Mouse (Mus musculus): Measurements from ENCODE around the gene Gm11549.

DNA sequence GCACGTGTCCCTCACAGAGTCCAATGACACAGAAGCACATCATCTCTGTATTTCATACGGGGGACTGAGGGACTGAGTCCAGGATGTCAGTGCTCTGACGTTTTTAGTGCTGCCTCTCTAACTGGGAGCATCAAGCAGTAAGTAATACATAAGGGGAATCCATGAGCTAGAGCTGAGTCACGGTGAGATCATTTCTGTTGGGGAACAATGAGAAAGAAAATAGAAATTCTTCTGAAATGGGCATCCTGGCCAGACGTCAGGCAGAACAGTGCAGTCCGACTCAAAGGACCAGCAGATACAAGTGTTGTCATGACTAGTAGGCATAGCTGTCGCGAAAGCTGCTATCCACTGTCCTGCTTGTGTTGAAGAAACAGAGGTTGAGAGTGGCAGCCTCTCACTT, 20.6 kb downstream of the Gm11549 start:
- TF ChIP-seq CTCF (IDR thresholded peaks at IDR 0.05; ENCODE audit: extremely low read depth, insufficient read length, insufficient replicate concordance, low read depth, low read length) (no peak), POLR2A (IDR thresholded peaks at IDR 0.05; ENCODE audit: low read depth, low read length) (no peak)
